Mouse (Mus musculus) limb, embryonic 10.5 days (tissue): ENCODE measurements around the gene Ttc17. TPM values are rescaled to one million over a fixed set of nuclear protein-coding genes. Genes with fewer than 3 reads are reported as not detected.
A peak's percentile ranks its signal among the peaks of the same experiment; 100 is the strongest.

Experiments
- DNase-seq: peaks from one replicate; pipeline ENCODE4 v3.0.0-alpha.2; 2017; ENCODE audit warnings: low spot score
- H3K27ac ChIP-seq: fragments of 300-500 bp; sonication (generic); 2 replicates; pipeline ENCODE4 v1.5.1; 2016; ENCODE audit warnings: mild to moderate bottlenecking
- H3K27me3 ChIP-seq: fragments of 300-500 bp; sonication (generic); 2 replicates; pipeline ENCODE4 v1.6.1; 2016; ENCODE audit warnings: low read depth, mild to moderate bottlenecking; ENCODE audit not compliant: poor library complexity, severe bottlenecking
- H3K36me3 ChIP-seq: fragments of 300-500 bp; sonication (generic); 2 replicates; pipeline ENCODE4 v1.6.1; 2016; ENCODE audit warnings: mild to moderate bottlenecking, moderate library complexity
- H3K4me1 ChIP-seq: fragments of 300-500 bp; sonication (generic); 2 replicates; pipeline ENCODE4 v1.6.1; 2016
- H3K4me3 ChIP-seq: fragments of 300-500 bp; sonication (generic); 2 replicates; pipeline ENCODE4 v1.5.1; 2016; ENCODE audit warnings: mild to moderate bottlenecking, moderate library complexity
- H3K9me3 ChIP-seq: fragments of 300-500 bp; sonication (generic); replicated peaks from 2 replicates; pipeline ENCODE4 v1.6.1; 2016; ENCODE audit warnings: mild to moderate bottlenecking
- WGBS: fragments of 180-500 bp; shearing (Covaris S2); methylation state at CpG from one replicate; pipeline ENCODE4 v1.1.7; 2016; 5-methylcytosine and 5-hydroxymethylcytosine counted together
- polyA plus RNA-seq: library from polyadenylated mRNA; unstranded; fragments of >200 nt; fragmentation: Nextera tagmentation; extraction: Ambion mirVana; gene quantifications from 2 replicates; pipeline ENCODE4 v1.2.1, GENCODE M21; 2016

Gene Ttc17
- polyA plus RNA-seq, 1 experiment from 2014 or later = 13.4 TPM

GRCm38 (mm10) chr2:94276103-94276502 is 130.4 kb downstream of the Ttc17 start:
- no peak for DNase-seq
- H3K4me1 ChIP-seq = peaks cover 14% of the 10 kb centered on the region
- 75% methylated on average over 4 of the region's 4 CpGs for WGBS
- H3K9me3 ChIP-seq = no peaks in the 10 kb centered on the region
- no peaks in the 10 kb centered on the region for H3K36me3 ChIP-seq
- H3K27me3 ChIP-seq = peaks cover 63% of the 10 kb centered on the region
- H3K27ac ChIP-seq = no peak overlapping the region
- no peak overlapping the region for H3K4me3 ChIP-seq

GRCm38 (mm10) chr2:94275658-94276057 is 130.8 kb downstream of the Ttc17 start:
- Histone ChIP-seq H3K4me3 (no peak overlapping the region), H3K27ac (no peak overlapping the region), H3K27me3 (peaks cover 63% of the 10 kb centered on the region), H3K4me1 (peaks cover 14% of the 10 kb centered on the region), H3K36me3 (no peaks in the 10 kb centered on the region), H3K9me3 (no peaks in the 10 kb centered on the region)
- DNase-seq = no peak
- WGBS = 88% methylated on average over 3 of the region's 3 CpGs

GRCm38 (mm10) chr2:94273154-94274021 is 133.1 kb downstream of the Ttc17 start:
- Histone ChIP-seq H3K9me3 (no peaks in the 10 kb centered on the region), H3K4me3 (peak overlapping the region; percentile 70), H3K27me3 (peaks cover 70% of the 10 kb centered on the region), H3K36me3 (no peaks in the 10 kb centered on the region), H3K4me1 (peaks cover 14% of the 10 kb centered on the region), H3K27ac (peak overlapping the region; percentile 78)
- DNase-seq = peak; percentile 78
- under 1% methylated on average over 70 of the region's 72 CpGs for WGBS

- 93% methylated on average over 10 of the region's 10 CpGs for WGBS
- peaks cover 84% of the 10 kb centered on the region for H3K27me3 ChIP-seq
- no peak overlapping the region for H3K27ac ChIP-seq
- no peaks in the 10 kb centered on the region for H3K9me3 ChIP-seq
- DNase-seq = no peak
- H3K4me1 ChIP-seq = peaks cover 14% of the 10 kb centered on the region
- no peaks in the 10 kb centered on the region for H3K36me3 ChIP-seq
- no peak overlapping the region for H3K4me3 ChIP-seq
These were observed 135.3 kb downstream of the Ttc17 start for GRCm38 (mm10) chr2:94271176-94271575.

GRCm38 (mm10) chr2:94268835-94269234 is 137.7 kb downstream of the Ttc17 start:
- DNase-seq = no peak
- Histone ChIP-seq H3K27me3 (peaks cover 84% of the 10 kb centered on the region), H3K4me1 (peaks cover 31% of the 10 kb centered on the region), H3K9me3 (no peaks in the 10 kb centered on the region), H3K4me3 (no peak overlapping the region), H3K27ac (no peak overlapping the region), H3K36me3 (no peaks in the 10 kb centered on the region)
- WGBS = 89% methylated on average over 8 of the region's 8 CpGs

- Histone ChIP-seq H3K27me3 (peaks cover 83% of the 10 kb centered on the region), H3K27ac (no peak overlapping the region), H3K4me3 (no peak overlapping the region), H3K36me3 (no peaks in the 10 kb centered on the region), H3K4me1 (peaks cover 27% of the 10 kb centered on the region), H3K9me3 (no peaks in the 10 kb centered on the region)
- 33% methylated on average over 4 of the region's 4 CpGs for WGBS
- no peak for DNase-seq
These were observed 139.2 kb downstream of the Ttc17 start for GRCm38 (mm10) chr2:94267213-94267850.

- DNase-seq = no peak
- peaks cover 27% of the 10 kb centered on the region for H3K4me1 ChIP-seq
- H3K27me3 ChIP-seq = peaks cover 83% of the 10 kb centered on the region
- no peak overlapping the region for H3K27ac ChIP-seq
- 26% methylated on average over 7 of the region's 7 CpGs for WGBS
- H3K36me3 ChIP-seq = no peaks in the 10 kb centered on the region
- H3K9me3 ChIP-seq = no peaks in the 10 kb centered on the region
- H3K4me3 ChIP-seq = no peak overlapping the region
These were observed 139.9 kb downstream of the Ttc17 start for GRCm38 (mm10) chr2:94266381-94267160.

- Histone ChIP-seq H3K4me1 (peaks cover 27% of the 10 kb centered on the region), H3K4me3 (peak overlapping the region; percentile 35), H3K9me3 (no peaks in the 10 kb centered on the region), H3K27me3 (peaks cover 83% of the 10 kb centered on the region), H3K27ac (no peak overlapping the region), H3K36me3 (no peaks in the 10 kb centered on the region)
- 14% methylated on average over 16 of the region's 16 CpGs for WGBS
- no peak for DNase-seq
These were observed 141.0 kb downstream of the Ttc17 start for GRCm38 (mm10) chr2:94265221-94266191.

- no peaks in the 10 kb centered on the region for H3K36me3 ChIP-seq
- H3K27me3 ChIP-seq = peaks cover 80% of the 10 kb centered on the region
- peak overlapping the region; percentile 35 for H3K4me3 ChIP-seq
- no peaks in the 10 kb centered on the region for H3K9me3 ChIP-seq
- H3K4me1 ChIP-seq = peaks cover 27% of the 10 kb centered on the region
- DNase-seq = no peak
- H3K27ac ChIP-seq = no peak overlapping the region
- 2% methylated on average over 12 of the region's 12 CpGs for WGBS
These were observed 141.8 kb downstream of the Ttc17 start for GRCm38 (mm10) chr2:94264631-94265098.

GRCm38 (mm10) chr2:94264006-94264405 is 142.5 kb downstream of the Ttc17 start:
- H3K36me3 ChIP-seq = no peaks in the 10 kb centered on the region
- H3K4me3 ChIP-seq = peak overlapping the region; percentile 35; the same call in 1 of the 2 replicates
- H3K27ac ChIP-seq = no peak overlapping the region
- peaks cover 80% of the 10 kb centered on the region for H3K27me3 ChIP-seq
- H3K9me3 ChIP-seq = no peaks in the 10 kb centered on the region
- peaks cover 27% of the 10 kb centered on the region for H3K4me1 ChIP-seq
- WGBS = 1% methylated on average over 2 of the region's 2 CpGs
- DNase-seq = no peak

- H3K36me3 ChIP-seq = no peaks in the 10 kb centered on the region
- peak; percentile 53 for DNase-seq
- peaks cover 27% of the 10 kb centered on the region for H3K4me1 ChIP-seq
- H3K9me3 ChIP-seq = no peaks in the 10 kb centered on the region
- H3K27ac ChIP-seq = no peak overlapping the region
- H3K27me3 ChIP-seq = peaks cover 78% of the 10 kb centered on the region
- WGBS = 1% methylated on average over 14 of the region's 14 CpGs
- H3K4me3 ChIP-seq = peak overlapping the region; percentile 38
These were observed 143.0 kb downstream of the Ttc17 start for GRCm38 (mm10) chr2:94263530-94263937.
